Mouse (Mus musculus) myocyte (in vitro differentiated cells): ENCODE measurements around the gene Aacs. TPM values are rescaled to one million over a fixed set of nuclear protein-coding genes. Genes with fewer than 3 reads are reported as not detected.

Experiments
- H3K27me3 ChIP-seq: one replicate; pipeline ENCODE4 v1.6.1; 2011; ENCODE audit not compliant: control insufficient read depth, insufficient read depth, insufficient read length
- H3K36me3 ChIP-seq: one replicate; pipeline ENCODE4 v1.6.1; 2011; ENCODE audit not compliant: control insufficient read depth, insufficient read depth
- H3K4me2 ChIP-seq: one replicate; pipeline ENCODE4 v1.6.1; 2011; ENCODE audit warnings: low read depth, control low read depth
- H3K4me3 ChIP-seq: one replicate; pipeline ENCODE4 v1.5.1; 2011; ENCODE audit warnings: mild to moderate bottlenecking, control low read depth, moderate library complexity
- H3K79me2 ChIP-seq: one replicate; pipeline ENCODE4 v1.6.1; 2011; ENCODE audit not compliant: control insufficient read depth, insufficient read depth
- H3ac ChIP-seq: one replicate; pipeline ENCODE4 v1.6.1; 2011; ENCODE audit not compliant: control insufficient read depth, insufficient read length
- CEBPB ChIP-seq: IDR thresholded peaks from 2 replicates; pipeline ENCODE4 v1.6.1; 2011; ENCODE audit warnings: mild to moderate bottlenecking, moderate library complexity; ENCODE audit not compliant: poor library complexity, insufficient read depth, severe bottlenecking
- E2F4 ChIP-seq: IDR thresholded peaks from one replicate; pipeline ENCODE4 v1.6.1; 2011; ENCODE audit warnings: mild to moderate bottlenecking, control low read depth, moderate library complexity; ENCODE audit not compliant: insufficient read depth
- MAX ChIP-seq: IDR thresholded peaks from one replicate; pipeline ENCODE4 v1.6.1; 2011; ENCODE audit warnings: low read depth, mild to moderate bottlenecking, control low read depth
- MYOD1 ChIP-seq, 3 experiments: IDR thresholded peaks; one replicate each; pipeline ENCODE4 v1.6.1; 2011; ENCODE audit warnings: control low read depth in 2 of 3, low read depth in 2 of 3, mild to moderate bottlenecking in 2 of 3, moderate library complexity in 1 of 3; ENCODE audit not compliant: insufficient read length in 2 of 3, control insufficient read depth in 1 of 3
- MYOG ChIP-seq, 3 experiments: IDR thresholded peaks; one replicate each; pipeline ENCODE4 v1.6.1; 2011; ENCODE audit warnings: control low read depth in 2 of 3, low read depth in 2 of 3, mild to moderate bottlenecking in 2 of 3; ENCODE audit not compliant: insufficient read length in 2 of 3, control insufficient read depth in 1 of 3, insufficient read depth in 1 of 3
- POLR2A ChIP-seq: IDR thresholded peaks from one replicate; pipeline ENCODE4 v1.6.1; 2011; ENCODE audit warnings: low read depth, mild to moderate bottlenecking, control low read depth, moderate library complexity; ENCODE audit not compliant: insufficient read length
- POLR2AphosphoS2 ChIP-seq: IDR thresholded peaks from one replicate; pipeline ENCODE4 v1.6.1; 2011; ENCODE audit warnings: low read depth, control low read depth; ENCODE audit not compliant: insufficient read length
- REST ChIP-seq: IDR thresholded peaks from one replicate; pipeline ENCODE4 v1.6.1; 2011; ENCODE audit warnings: mild to moderate bottlenecking, control low read depth, moderate library complexity; ENCODE audit not compliant: insufficient read depth, insufficient read length
- SRF ChIP-seq: IDR thresholded peaks from one replicate; pipeline ENCODE4 v1.6.1; 2011; ENCODE audit warnings: low read depth; ENCODE audit not compliant: control insufficient read depth, insufficient read length
- TCF12 ChIP-seq: IDR thresholded peaks from one replicate; pipeline ENCODE4 v1.6.1; 2011; ENCODE audit warnings: mild to moderate bottlenecking, control low read depth; ENCODE audit not compliant: poor library complexity, insufficient read depth, severe bottlenecking
- TCF3 ChIP-seq: IDR thresholded peaks from one replicate; pipeline ENCODE4 v1.6.1; 2011; ENCODE audit warnings: low read depth, control low read depth; ENCODE audit not compliant: insufficient read length
- USF1 ChIP-seq: IDR thresholded peaks from one replicate; pipeline ENCODE4 v1.6.1; 2011; ENCODE audit warnings: low read depth, mild to moderate bottlenecking, control low read depth, moderate library complexity
- polyA plus RNA-seq: library from polyadenylated mRNA; unstranded; fragments of >200 nt; fragmentation: generic; extraction: Trizol; gene quantifications from one replicate; pipeline ENCODE4 v1.2.1, GENCODE M21; 2012; ENCODE audit warnings: missing spikeins

The Aacs gene
- polyA plus RNA-seq, 1 experiment, result 70.7 TPM

DNA sequence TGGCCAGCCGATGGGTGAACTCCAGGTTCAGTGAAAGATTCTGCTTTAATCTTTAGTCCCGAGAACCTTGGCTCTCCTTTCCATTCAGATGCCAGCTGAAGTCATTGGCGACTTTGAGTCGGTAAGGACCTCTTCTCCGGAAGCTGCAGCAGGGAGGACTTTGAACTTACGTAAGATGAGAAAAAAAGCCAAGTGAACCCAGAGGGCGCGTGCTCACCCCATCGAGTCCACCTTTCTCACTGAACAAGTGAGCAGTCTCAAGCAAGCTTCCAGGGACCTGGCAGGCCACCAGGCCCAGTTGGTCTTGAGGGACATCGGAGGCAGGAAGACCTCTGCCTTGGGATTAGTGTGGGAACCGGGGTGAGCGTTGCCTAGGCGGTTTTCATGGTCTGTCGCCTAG, 8.4 kb upstream of the Aacs start:
- no peaks in the 10 kb centered on the region for H3K36me3 ChIP-seq
- no peak overlapping the region for H3ac ChIP-seq
- H3K27me3 ChIP-seq, result no peaks in the 10 kb centered on the region
- TF ChIP-seq POLR2AphosphoS2, result no peak
- TF ChIP-seq MYOG (IDR thresholded peaks at IDR 0.05; ENCODE audit: control insufficient read depth in 1 of 3, insufficient read depth in 1 of 3, insufficient read length in 2 of 3, low read depth in 2 of 3), result no peak
- TF ChIP-seq E2F4, result no peak
- TF ChIP-seq TCF3, result no peak
- no peak for TF ChIP-seq REST
- TF ChIP-seq USF1, result no peak
- TF ChIP-seq CEBPB, result no peak
- TF ChIP-seq MYOD1 (IDR thresholded peaks at IDR 0.05; ENCODE audit: control insufficient read depth in 1 of 3, insufficient read length in 2 of 3, low read depth in 2 of 3), result no peak
- no peak for TF ChIP-seq TCF12
- no peak for TF ChIP-seq SRF
- no peak overlapping the region for H3K4me3 ChIP-seq
- no peaks in the 10 kb centered on the region for H3K79me2 ChIP-seq
- no peak overlapping the region for H3K4me2 ChIP-seq

DNA sequence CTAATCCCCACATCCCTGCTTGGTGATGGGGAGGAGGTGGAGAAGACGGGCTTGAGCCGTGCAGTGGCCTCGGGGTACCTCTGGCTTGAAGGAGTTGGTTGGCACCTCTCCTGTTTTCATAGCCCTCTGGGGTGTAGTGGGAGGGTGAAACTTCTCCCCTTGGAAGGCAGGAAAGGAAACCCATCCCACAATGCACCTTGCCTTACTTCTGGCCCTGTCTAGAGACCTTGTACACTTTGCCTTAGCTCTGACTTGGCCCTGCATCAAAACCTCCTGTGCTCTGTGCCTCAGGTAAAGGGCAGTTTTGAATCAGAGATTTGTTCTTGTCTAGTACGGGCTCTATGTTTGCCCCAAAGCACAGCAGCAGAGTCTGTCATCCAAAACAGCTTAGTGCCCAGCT, 4.9 kb upstream of the Aacs start:
- no peaks in the 10 kb centered on the region for H3K27me3 ChIP-seq
- TF ChIP-seq MYOG (IDR thresholded peaks at IDR 0.05; ENCODE audit: control insufficient read depth in 1 of 3, insufficient read depth in 1 of 3, insufficient read length in 2 of 3, low read depth in 2 of 3) (no peak), MAX (no peak), USF1 (no peak), TCF3 (no peak), E2F4 (no peak), POLR2A (no peak), MYOD1 (IDR thresholded peaks at IDR 0.05; ENCODE audit: control insufficient read depth in 1 of 3, insufficient read length in 2 of 3, low read depth in 2 of 3) (no peak), REST (no peak), POLR2AphosphoS2 (no peak), SRF (no peak)
- no peaks in the 10 kb centered on the region for H3K79me2 ChIP-seq
- H3K4me3 ChIP-seq, result no peak overlapping the region
- no peak overlapping the region for H3K4me2 ChIP-seq
- no peak overlapping the region for H3ac ChIP-seq
- H3K36me3 ChIP-seq, result no peaks in the 10 kb centered on the region

DNA sequence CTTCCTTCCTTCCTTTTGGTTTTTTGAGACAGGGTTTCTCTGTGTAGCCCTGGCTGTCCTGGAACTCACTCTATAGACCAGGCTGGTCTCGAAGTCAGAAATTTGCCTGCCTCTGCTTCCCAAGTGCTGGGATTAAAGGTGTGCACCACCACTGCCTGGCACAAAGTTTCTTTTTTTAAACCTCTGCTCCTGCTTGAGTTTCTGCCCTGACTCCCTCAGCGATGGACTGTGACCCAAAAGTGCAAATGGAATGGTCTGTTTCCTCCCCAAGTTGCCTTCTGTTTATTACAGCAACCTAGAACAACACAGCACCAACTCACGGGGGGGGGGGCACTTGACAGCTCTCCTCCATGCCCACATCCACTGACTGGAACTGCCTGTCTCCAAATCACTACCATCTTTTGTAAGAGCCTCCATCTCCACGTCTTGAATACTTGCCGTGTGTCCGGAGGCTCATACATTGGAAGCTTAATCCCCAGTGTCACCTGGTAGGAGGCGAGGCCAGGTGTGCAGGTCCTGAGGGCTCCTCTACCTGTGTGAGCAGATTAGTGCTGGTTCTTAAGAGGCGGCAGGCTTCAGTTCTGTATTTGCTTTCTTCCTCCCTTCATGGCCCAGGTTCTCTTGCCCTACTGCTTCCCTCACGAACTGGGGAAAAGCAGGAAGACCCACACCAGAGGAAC, 2.7 kb upstream of the Aacs start:
- no peaks in the 10 kb centered on the region for H3K27me3 ChIP-seq
- H3K79me2 ChIP-seq, result peaks cover 20% of the 10 kb centered on the region
- no peak for TF ChIP-seq SRF
- no peak for TF ChIP-seq MYOD1 (IDR thresholded peaks at IDR 0.05; ENCODE audit: control insufficient read depth in 1 of 3, insufficient read length in 2 of 3, low read depth in 2 of 3)
- H3K4me2 ChIP-seq, result no peak overlapping the region
- H3ac ChIP-seq, result no peak overlapping the region
- H3K4me3 ChIP-seq, result no peak overlapping the region
- no peaks in the 10 kb centered on the region for H3K36me3 ChIP-seq

DNA sequence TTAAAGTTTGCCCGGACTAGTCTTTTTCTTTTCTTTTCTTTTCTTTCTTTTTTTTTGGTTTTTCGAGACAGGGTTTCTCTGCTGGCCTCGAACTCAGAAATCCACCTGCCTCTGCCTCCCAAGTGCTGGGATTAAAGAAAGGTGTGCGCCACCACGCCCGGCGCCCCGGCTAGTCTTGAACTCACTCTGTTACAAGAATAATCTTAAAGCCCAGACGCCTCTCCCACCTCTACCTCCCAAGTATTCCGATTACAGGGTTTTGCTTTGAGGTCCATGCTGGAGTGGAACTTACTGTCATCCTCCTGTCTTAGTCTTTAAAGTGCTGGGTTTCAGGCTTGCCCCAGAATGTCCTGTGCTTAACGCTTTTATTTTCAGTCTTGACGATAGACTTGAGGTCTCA, 584 bp upstream of the Aacs start:
- TF ChIP-seq SRF, result no peak
- TF ChIP-seq MYOG (IDR thresholded peaks at IDR 0.05; ENCODE audit: control insufficient read depth in 1 of 3, insufficient read depth in 1 of 3, insufficient read length in 2 of 3, low read depth in 2 of 3), result no peak
- no peak for TF ChIP-seq POLR2A
- no peak for TF ChIP-seq POLR2AphosphoS2
- TF ChIP-seq USF1, result no peak
- Histone ChIP-seq H3K4me2 (peak overlapping the region; percentile 98), H3K27me3 (no peaks in the 10 kb centered on the region), H3K4me3 (peak overlapping the region; percentile 85), H3ac (peak overlapping the region; percentile 24), H3K36me3 (no peaks in the 10 kb centered on the region), H3K79me2 (peaks cover 41% of the 10 kb centered on the region)

DNA sequence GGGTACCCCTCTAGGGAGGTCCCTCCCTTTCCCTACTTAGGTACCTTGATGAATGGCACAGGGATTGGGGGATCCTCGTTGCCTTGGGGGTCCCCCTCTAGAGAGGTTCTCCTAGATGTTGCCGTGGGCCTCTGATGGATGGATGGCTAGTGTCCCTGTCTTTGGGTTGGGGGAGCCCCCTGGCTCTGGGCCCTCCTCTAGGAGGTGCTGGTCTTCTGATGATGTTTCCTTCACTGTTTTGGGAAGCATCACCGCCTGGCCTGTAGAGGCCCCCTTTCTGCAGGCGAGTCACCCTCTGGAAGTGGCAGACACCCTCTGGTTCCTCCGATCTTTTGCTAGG, 642 bp downstream of the Aacs start:
- H3ac ChIP-seq, result peak overlapping the region; percentile 24
- peaks cover 53% of the 10 kb centered on the region for H3K79me2 ChIP-seq
- H3K4me3 ChIP-seq, result peak overlapping the region; percentile 85
- TF ChIP-seq TCF12 (no peak), POLR2AphosphoS2 (no peak), REST (no peak), CEBPB (no peak), USF1 (no peak), MYOD1 (IDR thresholded peaks at IDR 0.05; ENCODE audit: control insufficient read depth in 1 of 3, insufficient read length in 2 of 3, low read depth in 2 of 3) (no peak), E2F4 (no peak), SRF (no peak), POLR2A (no peak), TCF3 (no peak), MAX (no peak), MYOG (IDR thresholded peaks at IDR 0.05; ENCODE audit: control insufficient read depth in 1 of 3, insufficient read depth in 1 of 3, insufficient read length in 2 of 3, low read depth in 2 of 3) (no peak)
- no peaks in the 10 kb centered on the region for H3K27me3 ChIP-seq
- H3K36me3 ChIP-seq, result no peaks in the 10 kb centered on the region
- peak overlapping the region; percentile 89 for H3K4me2 ChIP-seq
